Mouse (Mus musculus): ENCODE measurements around the gene Tmem198b.
"Not testable (repeated sequence)": the region's sequence is repeated elsewhere in the genome, so short reads cannot be mapped to it uniquely, and the experiment has no call there.

Tmem198b gene

DNA sequence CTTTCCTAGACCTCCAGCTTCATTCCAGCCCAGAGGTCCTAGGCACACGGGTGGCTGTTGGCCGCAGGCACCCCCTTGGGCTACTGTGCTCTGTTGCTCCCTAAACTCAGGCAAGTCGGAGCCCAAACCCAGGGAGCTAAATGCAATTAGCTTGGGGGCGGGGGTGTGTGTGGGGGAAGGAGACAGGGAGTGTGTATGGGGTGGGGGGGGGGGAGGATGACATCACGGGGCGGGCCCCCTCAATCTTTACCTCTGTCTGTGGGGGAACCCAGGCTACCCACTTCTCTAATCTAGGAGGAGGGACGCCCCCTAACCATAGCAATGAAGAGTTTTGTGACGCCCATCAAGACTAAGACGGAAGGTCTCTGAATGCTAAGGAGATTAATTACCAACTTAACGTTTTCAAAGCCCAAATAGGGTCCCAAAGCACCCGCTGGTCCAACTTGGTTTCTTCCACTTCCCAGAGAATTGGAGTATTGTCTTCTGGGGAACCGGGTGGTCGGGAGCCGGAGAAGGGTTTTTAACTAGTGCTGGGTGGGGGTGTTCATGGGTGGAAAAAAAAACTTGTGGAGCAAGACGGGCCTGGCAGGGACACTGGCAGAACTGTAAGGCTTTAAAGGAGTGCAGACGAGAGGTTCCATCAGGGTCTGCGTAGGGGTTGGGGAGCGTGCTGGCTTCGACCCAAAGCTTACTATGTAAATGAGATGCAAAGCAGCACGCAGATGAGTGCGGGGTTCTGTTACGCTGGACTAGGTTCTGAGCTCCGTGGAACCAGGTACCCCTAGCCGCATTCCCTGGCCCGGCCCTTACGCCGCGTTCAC is at the start of gene Tmem198b:
Gene Tmem198b (minus strand): TSS at position 100 of the 821 bp plus-strand sequence.
- peak; percentile 87 for DNase-seq (ENCODE audit: low spot score)

DNA sequence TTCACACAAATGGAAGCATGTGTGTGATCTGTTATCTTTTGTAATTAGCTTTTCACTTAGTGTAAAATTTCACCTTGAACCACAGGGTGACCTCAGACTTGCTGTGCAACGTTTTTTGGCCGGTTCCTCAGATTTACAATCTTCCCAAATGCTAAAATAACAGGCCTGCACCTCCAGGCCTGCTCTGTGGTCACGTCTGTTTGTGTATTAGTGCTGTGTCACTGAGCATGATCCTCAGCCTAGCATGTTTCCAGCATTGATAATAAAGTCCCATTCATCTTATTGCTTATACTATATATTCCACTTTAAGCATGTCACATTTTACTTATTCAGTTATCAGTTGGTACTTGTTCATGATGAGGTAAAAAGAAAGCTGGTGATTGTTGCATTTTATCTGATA is 46.2 kb upstream of the Tmem198b start:
- peak; percentile 39 for DNase-seq (ENCODE audit: low spot score)

DNA sequence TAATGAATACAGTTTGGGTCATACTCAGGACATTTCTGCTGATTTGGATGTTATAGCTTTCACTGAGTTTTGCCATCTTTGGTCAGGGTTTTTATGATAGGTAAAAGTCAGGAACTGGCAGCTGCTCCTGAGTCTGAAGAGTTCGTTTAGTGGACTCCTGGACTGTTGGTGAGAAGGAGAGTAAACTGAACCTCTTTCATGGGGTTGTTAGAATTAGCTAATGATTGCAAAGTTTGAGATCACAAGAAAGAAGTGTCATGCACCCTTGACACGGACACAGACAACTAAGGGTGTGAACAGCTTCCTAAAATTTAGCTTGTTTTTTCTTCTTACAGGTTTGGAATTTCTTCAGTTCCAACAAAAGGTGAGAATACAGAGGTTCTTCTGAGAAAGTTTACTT is 44.3 kb upstream of the Tmem198b start:
- DNase-seq (ENCODE audit: low spot score), result no peak

DNA sequence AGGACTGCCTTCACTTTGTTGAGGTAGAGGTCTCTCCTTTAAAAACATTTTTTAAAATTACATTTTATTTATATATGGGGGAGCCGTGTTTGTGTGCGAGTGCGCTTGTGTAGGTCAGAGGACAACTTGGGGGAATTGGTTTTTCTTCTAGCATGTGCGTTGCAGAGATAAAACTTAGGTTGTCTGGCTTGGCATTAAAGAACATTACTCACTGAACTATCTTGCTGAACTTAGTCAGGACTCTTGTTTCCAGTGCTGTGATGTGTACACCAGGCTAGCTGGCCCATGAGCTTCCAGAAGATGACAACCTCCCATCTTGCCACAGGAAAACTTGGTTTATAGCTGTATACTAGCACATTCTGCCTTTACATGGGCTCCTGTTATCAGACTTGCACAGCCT is 42.5 kb upstream of the Tmem198b start:
- no peak for DNase-seq (ENCODE audit: low spot score)

DNA sequence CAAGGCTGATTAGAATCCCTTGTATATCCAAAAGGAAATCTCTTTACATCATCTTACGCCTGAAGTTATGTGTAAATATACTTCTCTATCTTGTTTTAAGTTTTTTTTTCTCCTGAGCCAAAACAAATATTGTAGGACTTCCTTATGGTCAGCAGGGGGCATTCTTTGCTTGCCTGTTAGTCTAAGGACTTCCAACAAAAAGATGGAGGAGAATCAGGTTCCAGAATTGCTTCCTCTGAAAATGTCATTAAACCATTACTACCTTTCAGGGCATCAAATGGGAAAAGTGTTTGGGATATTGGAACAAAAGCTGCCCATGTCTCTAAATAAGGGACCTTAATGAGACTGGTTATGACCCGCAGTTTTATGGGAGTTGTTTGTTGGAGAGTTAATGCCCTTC is 41.3 kb upstream of the Tmem198b start:
- DNase-seq (ENCODE audit: low spot score), result peak; percentile 82

DNA sequence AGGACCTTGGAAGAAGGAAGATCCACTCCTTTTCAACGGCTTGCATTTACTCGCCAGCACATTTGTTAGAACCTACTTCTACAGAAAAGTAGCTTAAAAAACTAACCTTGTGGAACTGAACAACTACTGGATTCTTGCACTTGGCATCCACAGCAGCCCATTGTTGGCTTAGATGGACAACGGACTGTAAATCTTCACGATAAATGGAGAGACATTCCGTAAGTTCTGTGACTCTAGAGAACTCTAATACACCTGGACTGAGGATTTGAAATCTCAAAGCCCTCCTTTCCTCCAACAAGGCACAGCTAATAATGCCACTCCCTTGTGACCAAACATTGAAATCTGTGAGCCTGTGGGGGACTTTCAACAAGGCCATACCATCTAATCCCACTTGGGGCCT is 39.1 kb upstream of the Tmem198b start:
- DNase-seq (ENCODE audit: low spot score), result no peak

DNA sequence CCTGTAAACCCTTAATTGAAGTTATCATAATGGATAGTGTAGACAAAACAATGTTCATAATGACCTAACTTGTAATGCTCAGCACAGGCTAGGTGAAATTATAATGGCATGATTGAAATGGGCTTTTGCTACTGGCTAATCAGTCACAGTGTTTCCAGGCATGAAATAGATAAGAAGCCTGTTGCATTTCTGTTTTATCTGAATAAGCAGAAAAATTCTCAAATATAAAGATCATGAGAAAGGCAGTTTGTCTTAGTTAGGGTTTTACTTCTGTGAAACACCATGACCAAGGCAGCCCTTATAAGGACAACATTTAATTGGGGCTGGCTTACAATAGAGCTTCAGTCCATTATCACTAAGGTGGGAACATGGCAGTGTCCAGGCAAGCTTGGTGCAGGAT is 36.4 kb upstream of the Tmem198b start:
- DNase-seq (ENCODE audit: low spot score), result no peak

DNA sequence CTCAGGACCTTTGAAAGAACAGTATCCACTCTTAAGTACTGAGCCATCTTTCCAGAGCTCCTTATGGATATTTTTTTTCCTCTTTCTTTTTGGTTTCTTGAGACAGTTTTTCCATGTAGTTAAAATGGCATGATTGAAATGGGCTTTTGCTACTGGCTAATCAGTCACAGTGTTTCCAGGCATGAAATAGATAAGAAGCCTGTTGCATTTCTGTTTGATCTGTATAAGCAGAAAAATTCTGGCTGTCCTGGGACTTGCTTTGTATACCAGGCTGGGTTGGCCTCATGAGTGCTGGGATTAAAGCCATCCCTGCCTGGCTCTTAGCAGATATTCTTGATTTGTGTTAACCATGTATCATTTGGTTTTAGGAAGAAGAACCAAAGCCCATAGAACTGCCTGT is 35.3 kb upstream of the Tmem198b start:
- DNase-seq (ENCODE audit: low spot score), result no peak

DNA sequence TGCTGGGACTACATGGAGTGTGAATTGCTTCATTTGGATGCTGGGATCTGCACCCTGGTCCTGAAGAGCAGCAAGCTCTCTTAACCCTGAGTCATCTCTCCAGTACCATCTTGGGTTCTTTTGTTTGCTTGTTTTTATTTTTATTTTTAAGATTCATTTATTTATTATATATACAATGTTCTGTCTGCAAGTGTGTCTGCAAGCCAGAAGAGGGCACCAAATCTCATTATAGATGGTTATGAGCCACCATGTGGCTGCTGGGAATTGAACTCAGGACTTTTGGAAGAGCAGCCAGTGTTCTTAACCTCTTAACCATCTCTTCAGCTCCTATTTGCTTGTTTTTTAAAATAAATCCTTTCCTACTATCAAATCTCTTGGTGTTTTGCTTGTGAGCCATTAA is 33.2 kb upstream of the Tmem198b start:
- DNase-seq (ENCODE audit: low spot score), result no peak

DNA sequence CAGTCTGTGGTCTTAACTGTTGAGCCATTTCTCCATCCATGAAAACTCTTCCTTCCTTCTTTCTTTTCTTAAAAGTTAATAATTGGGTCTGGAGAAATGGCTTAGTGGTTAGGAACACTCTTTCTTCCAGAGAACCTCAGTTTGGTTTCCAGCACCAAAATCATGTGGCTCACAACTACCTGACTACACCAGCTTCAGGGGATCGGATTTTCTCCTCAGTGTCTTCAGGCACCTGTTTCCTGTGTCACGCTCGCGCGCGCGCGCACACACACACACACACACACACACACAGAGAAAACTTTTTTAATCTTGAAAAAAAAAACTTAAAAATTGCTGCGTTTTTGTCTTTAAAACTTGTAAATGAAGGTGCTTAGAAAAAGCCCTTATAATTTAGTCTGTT is 19.7 kb upstream of the Tmem198b start:
- DNase-seq (ENCODE audit: low spot score), result no peak

DNA sequence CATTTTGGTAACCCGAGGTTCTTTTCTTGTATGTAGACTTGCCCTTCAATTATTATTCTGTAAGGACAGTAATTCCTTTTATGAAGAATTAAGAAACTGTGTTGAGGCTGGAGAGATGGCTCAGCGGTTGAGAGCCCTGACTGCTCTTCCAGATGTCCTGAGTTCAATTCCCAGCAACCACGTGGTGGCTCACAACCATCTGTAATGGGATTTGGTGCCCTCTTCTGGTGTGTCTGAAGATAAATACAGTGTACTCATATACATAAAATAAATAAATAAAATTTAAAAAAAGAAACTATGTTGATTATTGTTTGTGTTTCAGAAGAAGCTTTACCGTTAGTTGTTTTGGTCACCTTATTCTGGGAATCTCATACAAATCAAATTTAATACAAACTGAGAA is 18.9 kb upstream of the Tmem198b start:
- DNase-seq (ENCODE audit: low spot score), result not testable (repeated sequence)

DNA sequence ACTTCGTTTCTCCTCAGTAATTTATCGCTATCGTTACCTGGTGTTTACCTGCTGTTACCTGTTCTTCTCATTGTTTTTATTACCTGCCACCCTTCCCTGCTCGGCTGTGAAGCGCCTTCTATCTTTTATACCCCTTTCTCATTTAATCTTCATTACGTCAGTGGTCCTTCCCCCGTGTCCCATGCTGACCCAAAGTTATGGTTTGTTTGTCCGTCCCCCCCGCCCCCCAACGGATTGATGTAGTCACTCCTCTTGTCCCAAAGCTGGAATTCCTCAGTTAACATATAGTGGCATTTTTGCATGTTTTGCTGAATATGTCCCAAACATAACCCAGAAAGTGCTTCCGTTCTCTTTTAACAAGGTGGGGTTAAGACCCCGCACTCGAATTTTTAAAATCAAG is 18.0 kb upstream of the Tmem198b start:
- no peak for DNase-seq (ENCODE audit: low spot score)

DNA sequence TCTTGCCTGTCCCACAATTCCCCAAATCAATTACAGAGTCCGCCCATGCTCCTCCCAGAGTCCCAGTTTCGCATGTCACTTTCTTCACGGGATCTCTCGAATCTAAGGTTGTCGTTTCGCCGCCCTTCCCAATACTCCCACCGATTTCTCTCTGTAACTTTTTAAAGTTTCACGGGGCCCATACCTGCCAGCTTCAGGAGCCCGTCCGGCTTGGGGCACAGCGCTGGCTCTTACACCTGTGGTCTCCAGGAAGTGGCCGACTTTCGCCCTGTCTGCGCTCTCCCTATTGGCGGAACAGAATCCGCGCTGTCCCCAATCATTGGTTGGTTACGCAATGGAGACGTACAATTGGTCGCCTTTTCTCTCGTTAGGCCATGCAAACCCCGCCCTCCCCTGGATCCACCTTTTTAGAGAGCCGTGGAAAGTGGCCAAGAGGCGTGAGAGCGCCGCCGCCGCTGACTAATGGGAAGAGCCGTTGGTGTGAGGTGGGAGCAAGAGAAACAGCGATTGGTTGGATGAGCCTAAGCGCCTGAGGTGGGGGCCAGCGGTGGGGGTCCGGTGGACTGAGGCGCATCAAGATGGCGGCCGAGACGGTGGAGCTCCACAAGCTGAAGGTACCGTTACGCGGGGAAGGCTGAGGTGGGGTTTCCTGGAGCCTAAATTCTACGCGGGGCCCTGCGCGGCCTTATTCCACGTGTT is 17.3 kb upstream of the Tmem198b start, which contains the start of gene Ormdl2:
Gene Ormdl2 (minus strand): TSS at position 288 of the 699 bp plus-strand sequence.
- peak; percentile 100 for DNase-seq (ENCODE audit: low spot score)

DNA sequence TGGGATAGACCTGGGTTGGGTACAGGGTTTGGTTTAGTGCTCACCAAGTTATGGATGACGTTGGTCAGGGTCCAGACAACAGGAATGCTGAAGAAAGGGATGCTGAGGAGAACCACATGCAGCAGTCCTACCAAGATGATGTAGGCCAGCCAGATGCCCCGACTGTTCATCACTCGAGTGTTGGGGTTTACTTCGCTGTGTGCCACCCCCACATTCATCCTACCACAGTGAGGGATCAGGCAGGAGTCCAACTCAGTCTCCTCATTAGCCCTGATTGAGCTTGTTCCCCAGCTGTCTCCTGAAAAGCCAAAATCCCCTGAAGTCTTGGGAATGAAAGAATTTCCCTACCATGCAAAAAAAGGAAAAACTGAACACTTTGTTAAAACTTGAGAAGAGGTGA is 16.0 kb upstream of the Tmem198b start:
- DNase-seq (ENCODE audit: low spot score), result no peak

DNA sequence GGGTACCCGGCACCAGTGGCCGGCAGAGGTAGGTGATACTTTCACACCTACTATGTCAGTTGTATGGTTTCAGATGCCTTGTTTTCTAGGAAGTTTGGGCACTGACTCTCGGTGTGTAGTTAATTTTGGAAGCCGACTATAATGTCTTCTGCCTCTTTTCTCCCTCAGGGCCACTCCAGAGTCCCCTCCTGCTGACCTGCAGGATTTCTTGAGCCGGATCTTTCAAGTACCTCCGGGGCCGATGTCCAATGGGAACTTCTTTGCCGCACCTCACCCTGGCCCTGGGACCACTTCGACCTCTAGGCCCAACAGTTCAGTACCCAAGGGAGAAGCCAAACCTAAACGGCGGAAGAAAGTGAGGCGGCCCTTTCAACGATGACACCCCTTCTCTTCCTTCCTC is 12.9 kb upstream of the Tmem198b start, which contains the start of gene Sarnp:
Gene Sarnp (plus strand): TSS at position 301 of the 400 bp plus-strand sequence.
- no peak for DNase-seq (ENCODE audit: low spot score)

DNA sequence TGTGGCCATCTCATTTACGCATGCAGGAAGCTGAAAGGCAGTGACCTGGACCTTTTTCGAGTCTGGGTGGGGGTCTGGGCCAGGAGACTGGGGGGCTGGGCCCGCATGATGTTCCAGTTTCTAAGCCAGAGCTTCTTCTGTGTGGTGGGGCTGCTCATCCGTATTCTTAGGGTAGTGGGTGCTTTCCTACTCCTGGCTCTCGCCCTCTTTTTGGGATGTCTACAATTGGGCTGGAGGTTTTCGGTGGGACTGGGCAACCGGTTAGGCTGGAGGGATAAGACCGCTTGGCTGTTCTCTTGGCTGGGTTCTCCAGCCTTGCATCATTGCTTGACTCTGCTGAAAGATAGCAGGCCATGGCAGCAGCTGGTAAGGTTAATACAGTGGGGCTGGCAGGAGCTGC is 2.8 kb upstream of the Tmem198b start:
- no peak for DNase-seq (ENCODE audit: low spot score)

DNA sequence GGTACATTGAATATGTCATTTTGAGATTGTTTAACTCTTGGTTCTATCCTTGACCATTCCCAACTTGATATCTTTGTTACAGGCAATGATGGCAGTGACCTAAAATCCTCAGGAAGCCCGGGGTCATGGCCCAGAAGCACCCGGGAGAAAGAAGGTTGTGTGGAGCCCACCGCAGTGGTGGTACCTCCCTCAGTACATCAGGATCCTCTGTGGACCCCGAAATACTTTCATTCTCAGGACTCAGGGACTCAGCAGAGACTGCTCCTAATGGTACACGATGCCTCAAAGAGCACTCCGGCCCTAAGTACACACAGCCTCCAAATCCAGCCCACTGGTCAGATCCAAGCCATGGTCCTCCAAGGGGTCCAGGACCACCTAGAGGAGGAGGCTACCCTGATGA is 1.9 kb upstream of the Tmem198b start:
- peak; percentile 47 for DNase-seq (ENCODE audit: low spot score)

DNA sequence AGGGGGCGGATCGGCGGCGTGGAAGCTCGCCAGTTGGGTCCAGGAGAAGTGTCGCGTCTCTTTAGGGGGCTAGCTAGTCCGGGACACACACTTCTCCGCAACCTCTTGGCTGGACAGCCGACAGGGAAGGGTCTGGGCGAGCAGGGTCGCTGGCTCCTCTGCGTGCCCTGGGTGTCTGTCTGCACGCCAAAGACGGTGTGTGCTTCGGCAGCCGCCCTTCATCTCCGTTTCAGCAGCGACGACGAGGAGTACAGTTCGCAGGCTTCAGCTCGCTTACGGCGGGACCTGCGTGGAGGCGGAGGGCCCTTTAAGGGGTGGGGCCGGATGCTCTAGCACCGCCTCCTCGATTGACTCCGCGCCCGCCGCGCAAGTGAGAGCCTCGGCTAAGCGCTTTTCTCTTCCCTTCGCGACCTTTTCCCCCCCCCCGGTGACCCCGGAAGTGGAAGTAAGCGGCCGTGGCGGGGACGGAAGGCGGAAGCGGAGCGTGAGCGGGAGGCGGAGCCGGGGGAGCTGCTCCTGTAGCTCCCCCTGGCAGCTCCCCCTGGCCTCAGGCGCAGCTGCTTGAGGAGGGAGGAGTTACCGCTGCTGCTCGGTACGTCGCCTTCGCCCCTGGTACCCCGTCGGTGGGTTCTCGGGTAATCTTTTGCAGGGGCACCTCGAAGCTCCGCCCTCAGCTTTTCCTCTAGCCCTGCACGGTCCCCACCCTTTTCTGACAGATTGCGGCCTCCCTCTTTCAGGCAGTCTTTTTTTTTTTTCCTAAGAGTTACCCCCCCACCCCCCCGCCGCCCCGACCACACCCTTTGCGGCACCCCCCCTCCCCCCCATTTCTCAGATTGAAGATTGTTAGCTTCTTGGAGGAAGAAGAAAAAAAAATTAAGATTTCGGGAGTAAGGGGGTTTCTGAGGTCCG is 1.2 kb upstream of the Tmem198b start:
- peak; percentile 100 for DNase-seq (ENCODE audit: low spot score)

DNA sequence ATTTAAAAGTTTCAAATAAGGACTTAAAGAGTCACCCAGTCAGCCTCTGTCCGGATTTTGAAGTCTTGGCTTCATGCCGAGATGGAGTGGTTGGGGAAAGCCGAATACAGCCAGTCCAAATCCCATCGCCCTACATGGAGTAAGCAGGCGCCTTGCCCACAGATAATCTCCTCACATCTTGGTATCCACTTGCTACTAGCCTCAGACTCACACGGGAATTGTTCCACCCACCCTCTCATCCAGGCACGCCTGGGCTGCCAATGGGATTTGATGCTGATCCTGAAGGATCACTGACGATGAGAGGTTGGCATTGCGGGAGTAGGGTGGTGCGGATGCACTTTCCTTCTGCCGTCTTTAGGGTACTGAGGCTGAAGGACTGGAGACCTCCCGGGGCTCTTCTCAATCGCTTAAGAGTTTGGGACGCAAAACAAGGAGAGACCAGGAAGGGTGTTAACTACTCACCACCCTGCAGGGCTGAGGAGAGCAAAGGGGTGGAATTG is 349 bp downstream of the Tmem198b start, which contains the start of gene Dnajc14:
Gene Dnajc14 (plus strand): TSS at position 292 of the 500 bp plus-strand sequence.
- peak; percentile 92 for DNase-seq (ENCODE audit: low spot score)

DNA sequence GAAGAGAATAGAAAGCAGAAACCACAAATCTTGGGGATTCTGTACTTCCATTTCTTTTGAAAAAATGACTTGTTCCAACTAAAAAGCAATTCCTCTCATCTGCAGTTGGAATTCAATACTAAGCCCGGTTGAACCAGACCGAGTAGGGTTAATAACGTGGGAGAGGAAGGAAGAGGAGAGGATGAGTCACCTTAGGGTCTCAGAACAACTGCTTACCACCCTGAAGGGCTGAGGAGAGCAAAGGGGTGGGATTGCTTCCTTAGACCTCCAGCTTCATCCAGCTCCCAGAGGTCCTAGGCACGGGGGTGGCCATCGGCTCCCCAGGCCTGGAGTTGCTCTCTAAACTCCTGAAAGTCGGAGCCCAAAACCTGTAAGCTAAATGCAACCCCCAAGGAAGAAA is 809 bp downstream of the Tmem198b start:
- peak; percentile 43 for DNase-seq (ENCODE audit: low spot score)

DNA sequence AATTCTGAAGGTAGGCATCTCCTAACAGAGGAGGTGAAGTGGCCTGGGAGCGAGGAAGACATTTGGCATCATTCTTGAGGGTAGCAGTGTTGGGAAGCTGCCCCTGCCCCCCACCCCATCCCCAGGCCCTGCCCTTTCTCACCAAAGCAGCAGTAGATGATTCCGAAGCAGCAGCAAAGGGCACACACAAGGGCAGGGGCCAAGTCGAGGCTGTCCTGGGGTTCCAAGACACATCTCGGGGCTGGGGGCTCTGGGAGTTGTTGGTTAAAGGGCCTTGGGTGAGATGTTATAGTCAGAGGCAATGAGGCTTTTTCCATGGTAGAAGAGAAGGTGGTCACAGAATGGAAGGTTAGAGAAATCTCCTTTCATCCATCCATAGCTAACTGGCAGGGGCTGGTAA is 1.2 kb downstream of the Tmem198b start:
- no peak for DNase-seq (ENCODE audit: low spot score)

DNA sequence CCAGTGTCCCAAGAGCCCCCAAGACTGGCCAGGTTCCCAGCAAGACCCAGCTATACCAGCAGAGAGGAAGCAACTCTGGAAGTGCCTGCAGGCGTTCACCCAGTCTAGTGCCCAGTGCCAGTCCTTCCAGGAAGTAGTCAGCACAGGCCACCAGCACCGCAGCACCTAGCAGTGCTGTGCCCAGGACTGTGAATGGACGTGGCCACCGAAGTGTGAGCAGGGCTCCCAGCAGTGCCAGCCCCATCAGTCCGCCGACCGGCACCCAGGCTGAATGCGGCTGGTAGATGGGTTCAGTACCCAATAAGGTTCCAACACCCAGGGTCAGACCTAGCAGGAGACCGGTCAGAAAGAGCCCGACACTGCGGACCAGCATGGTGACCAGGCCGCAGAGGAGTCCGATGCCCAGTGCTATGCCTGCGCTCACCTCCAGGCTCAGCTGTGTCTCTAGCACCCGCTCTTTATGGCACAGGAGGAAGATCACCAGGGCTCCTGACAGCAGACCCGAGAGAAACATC is 2.1 kb downstream of the Tmem198b start:
- DNase-seq (ENCODE audit: low spot score), result no peak
